Mouse (Mus musculus): ENCODE data around the gene Actrt3.

GRCm38 (mm10) chr3:30635629-30636028 lies 35.9 kb upstream of the Actrt3 start:
- TF ChIP-seq CTCF (IDR thresholded peaks at IDR 0.05 in 2 of 3, conservative IDR thresholded peaks at IDR 0.05 in 1 of 3; ENCODE audit: control insufficient read depth in 1 of 3, insufficient read depth in 1 of 3, low read depth in 2 of 3, low read length in 3 of 3, poor library complexity in 1 of 3, severe bottlenecking in 1 of 3) = peak in 2 of 3 experiments; percentile 34 to 43; a peak in 5 of 6 replicates
- TF ChIP-seq MEF2A (IDR thresholded peaks at IDR 0.05; ENCODE audit: extremely low read depth, insufficient replicate concordance, low read depth, low read length, poor library complexity, severe bottlenecking) = no peak
- TF ChIP-seq MAFK (IDR thresholded peaks at IDR 0.05; ENCODE audit: borderline replicate concordance, low read depth, low read length) = no peak
- no peak for TF ChIP-seq ZMIZ1 (IDR thresholded peaks at IDR 0.05; ENCODE audit: low read depth, low read length)
- TF ChIP-seq POLR2A (IDR thresholded peaks at IDR 0.05; ENCODE audit: control insufficient read depth in 1 of 2, insufficient read depth in 1 of 2, low read depth in 1 of 2, low read length in 2 of 2, poor library complexity in 1 of 2) = no peak
- no peak for TF ChIP-seq USF1 (IDR thresholded peaks at IDR 0.05; ENCODE audit: low read depth, low read length)
